Mouse (Mus musculus) WW6 (cell line): ENCODE measurements around the gene Krtap1-5.
"Not testable (repeated sequence)": the region's sequence is repeated elsewhere in the genome, so short reads cannot be mapped to it uniquely, and the experiment has no call there.

Experiments
- DNase-seq: peaks from one replicate; pipeline ENCODE4 v3.0.0-alpha.2; 2013; ENCODE audit warnings: low read depth, low spot score

The Krtap1-5 gene

GRCm38 (mm10) chr11:99580636-99581035, at the start of gene Krtap1-5:
Gene Krtap1-5, minus strand, starts transcription at chr11:99581016.
- no peak for DNase-seq

DNA sequence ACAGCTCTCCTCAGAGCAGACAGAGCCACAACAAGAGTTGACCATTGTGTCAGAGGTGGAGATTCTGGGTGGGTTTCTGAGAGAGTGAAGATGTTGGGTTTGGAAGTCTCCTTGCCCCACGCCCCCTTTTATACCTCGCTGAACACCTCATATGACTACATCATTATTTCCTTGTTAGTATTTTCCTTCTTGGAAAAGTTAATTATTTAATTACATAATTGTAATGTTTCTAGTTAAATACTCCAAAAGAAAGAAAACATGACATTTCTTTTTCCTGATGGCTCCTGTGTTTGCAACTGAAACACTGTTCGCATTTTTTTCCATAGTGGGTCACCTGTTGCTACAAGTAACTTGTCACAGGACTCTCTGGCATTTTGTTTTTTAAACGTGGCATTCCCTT, 47.3 kb upstream of the Krtap1-5 start, which contains the start of gene Krtap4-1:
Krtap4-1 (minus strand) TSS at position 101 of the 400 bp plus-strand sequence.
- no peak for DNase-seq

DNA sequence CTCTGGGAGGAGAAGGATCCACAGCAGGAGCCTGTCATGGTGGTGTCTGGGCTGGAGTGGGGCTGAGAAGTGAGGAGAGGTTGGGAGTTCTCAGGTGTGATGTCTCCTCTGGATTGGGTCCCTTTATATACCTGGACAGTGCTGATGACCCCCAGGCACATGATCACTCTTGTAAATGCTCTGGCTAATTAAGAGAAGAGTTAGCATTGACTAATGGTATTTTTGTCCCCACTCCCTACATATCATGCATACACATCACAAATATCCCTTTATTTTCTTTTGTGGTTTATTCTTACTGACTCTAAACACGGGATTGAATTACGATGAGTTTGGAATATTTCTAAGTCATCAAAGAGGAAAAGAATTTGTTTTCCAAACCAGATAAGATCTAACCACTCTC, 39.5 kb upstream of the Krtap1-5 start, which contains the start of gene Gm11562:
Gm11562 (minus strand) TSS at position 101 of the 400 bp plus-strand sequence.
- no peak for DNase-seq

- DNase-seq, result no peak
Measured at GRCm38 (mm10) chr11:99614796-99615363, 34.1 kb upstream of the Krtap1-5 start, which contains the start of gene Krtap2-4. Gene Krtap2-4, minus strand, starts transcription at chr11:99614846.

GRCm38 (mm10) chr11:99610089-99610488, 29.3 kb upstream of the Krtap1-5 start, which contains the start of gene Gm11937:
Gene Gm11937, minus strand, starts transcription at chr11:99610189.
- DNase-seq, result not testable (repeated sequence)

DNA sequence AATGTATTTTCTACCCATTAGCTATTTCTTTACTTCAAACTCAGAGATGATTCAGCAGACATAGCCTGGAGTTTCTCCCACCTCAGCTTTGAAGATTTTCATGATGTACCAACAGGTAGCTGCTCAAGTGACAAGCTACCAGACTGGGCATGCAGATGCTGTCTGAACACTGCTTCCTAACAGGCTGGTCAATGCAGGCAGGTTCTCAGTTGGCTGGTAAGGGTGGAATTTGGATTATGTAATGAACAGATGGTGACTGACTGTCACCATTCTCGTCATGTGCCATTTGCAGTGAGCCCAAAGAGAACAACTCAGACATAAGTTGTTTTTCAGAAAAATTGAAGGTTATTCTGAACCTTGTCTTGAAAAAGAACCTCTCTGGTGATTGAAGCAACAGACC, 28.3 kb upstream of the Krtap1-5 start:
- DNase-seq, result no peak

DNA sequence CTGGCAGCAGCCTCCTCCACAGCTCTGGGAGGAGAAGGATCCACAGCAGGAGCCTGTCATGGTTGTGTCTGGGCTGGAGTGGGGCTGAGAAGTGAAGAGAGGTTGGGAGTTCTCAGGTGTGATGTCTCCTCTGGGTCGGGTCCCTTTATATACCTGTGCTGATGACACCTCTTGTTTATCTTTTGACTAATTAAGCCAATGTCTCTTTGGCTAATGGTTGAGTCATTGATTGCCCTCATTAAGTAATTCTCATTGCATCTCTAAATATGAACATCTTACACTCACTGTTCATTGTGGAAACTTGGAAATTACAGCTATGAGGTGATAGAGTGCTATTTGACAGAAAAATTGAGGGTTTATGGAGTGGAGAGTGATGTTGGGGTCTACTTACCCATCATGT, 22.4 kb upstream of the Krtap1-5 start, which contains the start of gene Gm11938:
Gm11938 (minus strand) TSS at position 101 of the 400 bp plus-strand sequence.
- not testable (repeated sequence) for DNase-seq

DNA sequence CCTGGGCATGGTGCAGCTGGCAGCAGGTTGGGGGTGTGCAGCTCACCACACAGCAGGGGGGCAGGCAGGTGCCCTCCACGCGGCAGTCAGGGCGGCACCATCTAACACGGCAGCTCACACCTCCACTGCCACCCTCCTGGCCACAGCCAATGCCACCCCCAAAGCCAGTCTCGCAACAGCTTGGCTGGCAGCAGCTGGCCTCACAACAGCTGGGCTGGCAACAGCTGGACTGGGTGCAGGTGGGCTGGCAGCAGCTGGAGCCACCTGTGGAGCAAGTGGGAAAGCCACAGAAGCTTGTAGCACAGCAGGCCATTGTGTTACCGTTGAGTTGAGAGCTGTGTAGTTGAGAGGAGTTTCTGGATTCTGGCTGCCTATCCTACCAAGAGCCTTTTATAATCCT, 16.9 kb upstream of the Krtap1-5 start, which contains the start of gene Krtap9-3:
Krtap9-3 (minus strand) TSS at position 364 of the 400 bp plus-strand sequence.
- DNase-seq, result not testable (repeated sequence)

DNA sequence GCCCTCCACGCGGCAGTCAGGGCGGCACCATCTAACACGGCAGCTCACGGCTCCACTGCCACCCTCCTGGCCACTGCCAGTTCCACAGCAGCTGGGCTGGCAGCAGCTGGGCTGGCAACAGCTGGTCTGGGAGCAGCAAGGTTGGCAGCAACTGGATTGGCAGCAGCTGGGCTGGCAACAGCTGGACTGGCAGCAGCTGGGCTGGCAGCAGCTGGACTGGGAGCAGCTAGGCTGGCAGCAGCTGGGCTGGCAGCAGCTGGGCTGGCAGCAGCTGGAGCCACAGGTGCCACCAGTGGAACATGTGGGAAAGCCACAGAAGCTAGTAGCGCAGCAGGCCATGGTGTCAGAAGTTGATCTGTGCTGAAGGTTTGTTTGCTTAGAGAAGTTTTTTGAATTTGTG, 10.2 kb upstream of the Krtap1-5 start, which contains the start of gene Krtap1-3:
Krtap1-3 (minus strand) TSS at position 359 of the 400 bp plus-strand sequence.
- DNase-seq, result no peak

- no peak for DNase-seq
Measured at GRCm38 (mm10) chr11:99585096-99585495, 4.3 kb upstream of the Krtap1-5 start.

- no peak for DNase-seq
Measured at GRCm38 (mm10) chr11:99583245-99583704, 2.5 kb upstream of the Krtap1-5 start, which contains the start of gene Krtap1-4. Gene Krtap1-4, minus strand, starts transcription at chr11:99583654.

- no peak for DNase-seq
Measured at GRCm38 (mm10) chr11:99581564-99581963, 748 bp upstream of the Krtap1-5 start.

- DNase-seq, result no peak
Measured at GRCm38 (mm10) chr11:99581051-99581450, 235 bp upstream of the Krtap1-5 start.

DNA sequence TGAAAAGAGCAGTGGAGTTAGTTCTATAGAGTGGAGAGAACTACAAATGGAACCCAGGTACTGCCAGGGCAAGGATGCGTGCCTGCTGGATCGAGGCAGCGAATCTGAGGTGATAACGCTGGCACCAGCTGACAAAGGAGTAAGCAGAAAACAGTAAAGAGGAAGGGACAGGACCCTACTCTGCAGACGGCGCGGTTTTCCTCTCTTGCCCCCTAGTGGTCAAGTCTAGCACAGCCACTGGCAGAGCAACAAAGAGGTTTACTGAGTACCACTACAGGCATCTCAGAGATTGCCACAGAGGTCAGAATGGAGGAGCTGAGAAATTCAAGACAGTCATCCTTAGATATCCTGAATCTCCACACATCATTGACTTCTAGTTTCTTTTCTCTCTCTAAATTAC, 6.7 kb downstream of the Krtap1-5 start:
- DNase-seq, result peak; percentile 53

GRCm38 (mm10) chr11:99573164-99573563, 7.7 kb downstream of the Krtap1-5 start:
- DNase-seq, result no peak

GRCm38 (mm10) chr11:99566530-99566929, 14.3 kb downstream of the Krtap1-5 start, which contains the start of gene Krtap3-1:
Gene Krtap3-1, minus strand, starts transcription at chr11:99566630.
- DNase-seq, result no peak

DNA sequence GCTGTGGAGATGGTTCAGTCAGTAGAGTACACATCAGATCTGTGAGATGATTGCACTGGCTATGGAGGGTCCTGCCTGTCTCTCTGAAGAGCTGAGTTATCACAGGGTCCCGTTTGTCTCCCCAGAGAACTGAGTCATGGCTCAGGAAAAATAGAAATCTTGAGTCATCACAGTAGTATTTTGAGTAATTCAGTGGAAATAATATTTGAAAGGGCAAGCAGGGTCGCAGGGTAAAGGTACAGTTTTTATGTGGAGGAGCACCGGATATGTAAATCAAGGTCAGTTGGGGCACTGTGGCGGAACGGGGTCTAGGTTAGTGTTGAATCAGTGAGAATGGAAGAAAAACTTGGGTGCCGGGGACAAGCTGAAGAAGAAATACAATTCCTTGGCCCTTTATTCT, 18.2 kb downstream of the Krtap1-5 start:
- no peak for DNase-seq

DNA sequence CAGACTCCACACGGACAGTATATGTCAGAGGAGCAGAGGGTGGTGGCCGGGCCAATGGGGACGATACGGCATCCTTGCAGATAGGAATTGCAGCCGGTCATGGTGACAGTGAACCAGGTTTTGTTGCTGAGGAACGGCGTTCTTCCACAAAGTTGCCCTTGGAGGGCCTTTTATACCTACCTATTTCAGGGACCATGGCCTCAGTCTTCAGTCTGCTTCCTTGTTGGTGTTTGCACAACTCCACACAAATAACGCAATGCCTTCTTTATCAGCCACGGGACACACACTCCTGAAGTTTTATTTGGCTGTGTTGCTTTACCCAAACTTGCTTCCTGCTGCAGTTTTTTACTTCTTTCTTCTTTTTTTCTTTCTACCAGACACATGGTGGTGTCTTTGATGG, 21.4 kb downstream of the Krtap1-5 start, which contains the start of gene Gm11939:
Gm11939 (minus strand) TSS at position 101 of the 400 bp plus-strand sequence.
- no peak for DNase-seq

GRCm38 (mm10) chr11:99557976-99558745, 22.7 kb downstream of the Krtap1-5 start:
- no peak for DNase-seq

- DNase-seq, result no peak
Measured at GRCm38 (mm10) chr11:99556753-99557152, 24.1 kb downstream of the Krtap1-5 start, which contains the start of gene Krtap3-2. Gene Krtap3-2, minus strand, starts transcription at chr11:99556853.

DNA sequence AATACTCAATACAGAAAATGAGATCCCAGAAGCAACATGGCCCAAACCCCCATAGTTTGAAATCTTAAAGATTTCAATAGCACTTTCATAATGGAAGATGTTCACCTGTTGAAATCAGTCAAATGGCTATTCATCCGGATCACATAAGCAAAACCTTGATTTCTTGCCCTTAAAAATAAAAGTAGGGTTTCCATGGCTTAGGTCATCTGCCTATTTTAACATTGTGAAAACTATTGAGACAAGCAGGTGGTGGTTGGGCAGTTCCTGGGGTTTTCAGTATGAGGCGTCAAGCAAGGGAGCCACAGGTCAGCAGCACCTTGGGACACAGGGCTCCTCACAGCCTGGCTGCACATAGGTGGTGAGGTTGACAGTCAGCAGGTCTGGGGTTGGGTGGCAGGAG, 24.6 kb downstream of the Krtap1-5 start:
- no peak for DNase-seq

DNA sequence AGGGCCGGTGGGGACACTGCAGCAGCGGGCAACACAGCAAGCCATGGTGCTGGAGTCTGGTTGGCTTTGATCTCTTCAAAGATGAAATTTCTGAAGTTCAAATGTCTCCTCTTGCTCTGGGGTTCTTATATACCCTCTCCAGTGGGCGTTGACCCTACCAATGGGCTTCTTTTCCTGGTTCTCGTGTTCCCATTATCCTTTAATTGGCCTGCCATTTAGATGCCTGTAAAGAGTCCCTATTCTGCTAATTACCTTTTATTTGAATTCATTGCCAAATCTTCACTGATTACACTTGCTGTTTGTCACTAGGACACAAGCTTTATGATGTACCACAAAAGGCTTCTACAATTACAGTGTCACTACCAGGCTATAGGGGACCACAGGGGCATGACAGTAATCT, 30.1 kb downstream of the Krtap1-5 start, which contains the start of gene Krtap3-3:
Krtap3-3 (minus strand) TSS at position 101 of the 400 bp plus-strand sequence.
- no peak for DNase-seq
